Mouse (Mus musculus): Measurements from ENCODE around the gene Catsperd. TPM values are rescaled to one million over a fixed set of nuclear protein-coding genes. Genes with fewer than 3 reads are reported as not detected.
"Not testable (repeated sequence)": the region's sequence is repeated elsewhere in the genome, so short reads cannot be mapped to it uniquely, and the experiment has no call there.

The Catsperd gene
- polyA plus RNA-seq, 1 experiment from 2014 or later: 0.33 TPM

- under 1% methylated on average over 44 of the region's 51 CpGs for WGBS (ENCODE audit: insufficient replicate concordance)
- peak within 1 kb of the TSS; percentile 85 for H3K4me3 ChIP-seq (ENCODE audit: low read depth, low read length)
- DNase-seq: peak; percentile 98
- TF ChIP-seq CTCF (IDR thresholded peaks at IDR 0.05; ENCODE audit: low read depth): 0 out of 2 replicates have a peak, but pooled peaks have one; percentile 1
- TF ChIP-seq EP300 (IDR thresholded peaks at IDR 0.05; ENCODE audit: low read depth): no peak
- H3K27me3 ChIP-seq (ENCODE audit: insufficient read depth, low read length): no peaks in the 10 kb centered on the region
- peak within 1 kb of the TSS; percentile 94 for H3K4me2 ChIP-seq (ENCODE audit: low read depth, low read length)
- H3K9ac ChIP-seq (replicated peaks): peak within 1 kb of the TSS; percentile 86
- peak; percentile 91 for ATAC-seq
- H3K4me1 ChIP-seq (ENCODE audit: insufficient read depth): peaks cover 23% of the 10 kb centered on the region
- peak within 1 kb of the TSS; percentile 80 for H3K27ac ChIP-seq (ENCODE audit: low read depth)
- peaks cover 8% of the 10 kb centered on the region for H3K36me3 ChIP-seq (replicated peaks; ENCODE audit: insufficient read depth, low read length)
- H3K9me3 ChIP-seq (ENCODE audit: low read length): no peaks in the 10 kb centered on the region
Measured at GRCm38 (mm10) chr17:56626754-56627470, 1.0 kb upstream of the Catsperd start, which contains the start of gene Lonp1. TSS of gene Lonp1 (minus strand) at chr17:56626887.

GRCm38 (mm10) chr17:56629800-56630781 is 2.1 kb downstream of the Catsperd start:
- not testable (repeated sequence) for H3K9ac ChIP-seq (replicated peaks); H3K27me3 ChIP-seq (ENCODE audit: insufficient read depth, low read length); DNase-seq; H3K36me3 ChIP-seq (replicated peaks; ENCODE audit: insufficient read depth, low read length); H3K9me3 ChIP-seq (ENCODE audit: low read length); H3K4me3 ChIP-seq (ENCODE audit: low read depth, low read length); ATAC-seq; H3K4me2 ChIP-seq (ENCODE audit: low read depth, low read length); H3K27ac ChIP-seq (ENCODE audit: low read depth)
- WGBS (ENCODE audit: insufficient replicate concordance): 82% methylated on average over 23 of the region's 27 CpGs
- peaks cover 20% of the 10 kb centered on the region for H3K4me1 ChIP-seq (ENCODE audit: insufficient read depth)

- Histone ChIP-seq H3K9me3 (ENCODE audit: low read length) (no peaks in the 10 kb centered on the region), H3K36me3 (replicated peaks; ENCODE audit: insufficient read depth, low read length) (no peaks in the 10 kb centered on the region), H3K27ac (ENCODE audit: low read depth) (no peak overlapping the region), H3K9ac (replicated peaks) (no peak overlapping the region), H3K4me2 (ENCODE audit: low read depth, low read length) (no peak overlapping the region), H3K4me1 (ENCODE audit: insufficient read depth) (peaks cover 12% of the 10 kb centered on the region), H3K4me3 (ENCODE audit: low read depth, low read length) (no peak overlapping the region), H3K27me3 (ENCODE audit: insufficient read depth, low read length) (no peaks in the 10 kb centered on the region)
- 52% methylated on average over 4 of the region's 4 CpGs for WGBS (ENCODE audit: insufficient replicate concordance)
- no peak for TF ChIP-seq CTCF (IDR thresholded peaks at IDR 0.05; ENCODE audit: low read depth)
- DNase-seq: no peak
- no peak for ATAC-seq
Measured at GRCm38 (mm10) chr17:56631807-56632206, 3.9 kb downstream of the Catsperd start.

GRCm38 (mm10) chr17:56634023-56634422 is 6.1 kb downstream of the Catsperd start:
- 58% methylated on average over 6 of the region's 6 CpGs for WGBS (ENCODE audit: insufficient replicate concordance)
- Histone ChIP-seq H3K4me1 (ENCODE audit: insufficient read depth) (no peaks in the 10 kb centered on the region), H3K36me3 (replicated peaks; ENCODE audit: insufficient read depth, low read length) (no peaks in the 10 kb centered on the region), H3K4me3 (ENCODE audit: low read depth, low read length) (no peak overlapping the region), H3K27me3 (ENCODE audit: insufficient read depth, low read length) (no peaks in the 10 kb centered on the region), H3K9ac (replicated peaks) (no peak overlapping the region), H3K4me2 (ENCODE audit: low read depth, low read length) (no peak overlapping the region), H3K9me3 (ENCODE audit: low read length) (no peaks in the 10 kb centered on the region), H3K27ac (ENCODE audit: low read depth) (no peak overlapping the region)
- TF ChIP-seq EP300 (IDR thresholded peaks at IDR 0.05; ENCODE audit: low read depth): no peak
- TF ChIP-seq CTCF (IDR thresholded peaks at IDR 0.05; ENCODE audit: low read depth): no peak
- DNase-seq (no peak), ATAC-seq (peak; percentile 40)

- H3K36me3 ChIP-seq (replicated peaks; ENCODE audit: insufficient read depth, low read length): no peaks in the 10 kb centered on the region
- peak overlapping the region; percentile 53 for H3K27ac ChIP-seq (ENCODE audit: low read depth)
- no peaks in the 10 kb centered on the region for H3K4me1 ChIP-seq (ENCODE audit: insufficient read depth)
- H3K9me3 ChIP-seq (ENCODE audit: low read length): no peaks in the 10 kb centered on the region
- ATAC-seq (peak; percentile 72), DNase-seq (no peak)
- H3K4me3 ChIP-seq (ENCODE audit: low read depth, low read length): no peak overlapping the region
- H3K4me2 ChIP-seq (ENCODE audit: low read depth, low read length): no peak overlapping the region
- WGBS (ENCODE audit: insufficient replicate concordance): 54% methylated on average over 4 of the region's 4 CpGs
- no peak overlapping the region for H3K9ac ChIP-seq (replicated peaks)
- no peak for TF ChIP-seq CTCF (IDR thresholded peaks at IDR 0.05; ENCODE audit: low read depth)
- TF ChIP-seq EP300 (IDR thresholded peaks at IDR 0.05; ENCODE audit: low read depth): no peak
- no peaks in the 10 kb centered on the region for H3K27me3 ChIP-seq (ENCODE audit: insufficient read depth, low read length)
Measured at GRCm38 (mm10) chr17:56643237-56643636, 15.3 kb downstream of the Catsperd start.

GRCm38 (mm10) chr17:56647546-56647945 is 19.6 kb downstream of the Catsperd start:
- no peak overlapping the region for H3K4me2 ChIP-seq (ENCODE audit: low read depth, low read length)
- TF ChIP-seq EP300 (IDR thresholded peaks at IDR 0.05; ENCODE audit: low read depth) (no peak), CTCF (IDR thresholded peaks at IDR 0.05; ENCODE audit: low read depth) (no peak)
- ATAC-seq (no peak), DNase-seq (no peak)
- H3K27ac ChIP-seq (ENCODE audit: low read depth): no peak overlapping the region
- no peaks in the 10 kb centered on the region for H3K27me3 ChIP-seq (ENCODE audit: insufficient read depth, low read length)
- no peaks in the 10 kb centered on the region for H3K36me3 ChIP-seq (replicated peaks; ENCODE audit: insufficient read depth, low read length)
- no peaks in the 10 kb centered on the region for H3K4me1 ChIP-seq (ENCODE audit: insufficient read depth)
- no peak overlapping the region for H3K4me3 ChIP-seq (ENCODE audit: low read depth, low read length)
- H3K9me3 ChIP-seq (ENCODE audit: low read length): no peaks in the 10 kb centered on the region
- 56% methylated on average over 10 of the region's 13 CpGs for WGBS (ENCODE audit: insufficient replicate concordance)
- no peak overlapping the region for H3K9ac ChIP-seq (replicated peaks)
